Mouse (Mus musculus) urinary bladder, postnatal 14 days (tissue): ENCODE data around the gene Zfp747.
"Not testable (repeated sequence)": the region's sequence is repeated elsewhere in the genome, so short reads cannot be mapped to it uniquely, and the experiment has no call there.

Source experiments
- DNase-seq: peaks from one replicate; pipeline ENCODE4 v3.0.0; 2021; ENCODE audit warnings: low spot score

Zfp747 gene

DNA sequence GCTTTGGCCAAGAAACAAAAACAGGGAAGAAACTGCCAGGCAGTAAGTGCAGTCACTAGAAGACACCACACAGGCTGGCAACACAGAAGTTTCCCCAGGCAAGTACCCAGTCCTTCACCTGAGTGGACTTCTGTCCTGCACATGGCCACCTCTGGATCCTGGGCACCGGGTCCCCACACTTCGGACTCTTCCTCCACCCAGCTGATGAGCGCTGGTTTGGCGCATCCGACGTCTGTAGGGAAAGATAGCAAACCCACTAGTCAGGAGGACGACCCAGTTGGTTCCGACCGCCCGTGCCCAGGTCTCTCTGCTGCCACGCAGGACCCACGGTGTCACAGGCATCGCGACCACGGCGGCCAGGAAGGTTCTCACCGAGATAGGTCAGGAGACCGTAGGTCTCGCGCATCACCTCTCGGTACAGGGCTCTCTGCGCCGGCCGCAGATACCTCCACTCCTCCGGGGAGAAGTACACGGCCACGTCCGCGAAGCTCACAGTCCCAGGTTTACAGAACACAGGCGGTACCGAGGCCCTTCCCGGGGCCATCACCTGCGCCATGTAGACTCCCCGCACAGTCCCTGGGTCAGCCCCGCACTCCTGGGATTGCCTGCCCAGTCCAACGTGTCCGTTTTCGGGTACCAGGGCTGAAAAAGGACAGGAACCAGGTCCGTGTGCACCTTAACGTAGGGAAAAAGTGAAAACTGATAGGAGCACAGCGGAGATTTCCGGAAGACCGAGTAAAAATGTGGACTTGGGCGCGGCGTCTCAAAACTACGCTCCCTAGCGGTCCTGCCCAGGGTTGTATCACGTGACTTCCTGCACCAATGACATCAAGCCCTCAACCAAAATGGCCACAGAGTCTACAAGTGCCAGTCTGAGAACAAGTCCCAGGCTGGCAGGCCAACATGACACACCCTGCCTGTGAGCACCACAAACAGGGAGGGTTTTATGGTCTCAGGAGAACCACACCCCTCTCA lies at the start of gene Zfp747:
Gene Zfp747 (minus strand): TSS at position 780 of the 975 bp plus-strand sequence.
- peak; percentile 96 for DNase-seq

DNA sequence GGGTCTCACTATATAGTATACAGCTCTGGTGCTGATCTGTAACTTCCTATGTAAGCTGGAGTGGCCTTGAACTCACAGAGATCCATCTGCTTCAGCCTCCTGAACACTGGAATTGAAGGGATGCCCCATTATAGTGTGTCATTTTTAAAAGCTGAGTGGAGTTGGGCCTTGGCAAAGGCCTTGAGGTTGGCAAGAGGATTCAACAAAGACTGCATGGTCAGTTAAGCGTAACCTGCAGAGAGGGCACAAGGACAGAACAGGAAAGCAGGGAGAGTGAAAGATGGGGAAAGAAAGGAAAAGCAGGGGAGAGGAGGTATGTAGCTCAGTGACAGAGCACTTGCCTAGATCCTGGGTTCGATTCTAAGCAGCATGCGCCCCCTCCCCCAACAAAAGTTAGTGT lies 49.4 kb upstream of the Zfp747 start:
- DNase-seq = no peak

- no peak for DNase-seq
These were observed 46.4 kb upstream of the Zfp747 start for GRCm38 (mm10) chr7:127422247-127422646.

- DNase-seq = peak; percentile 97
These were observed 45.7 kb upstream of the Zfp747 start, which contains the start of gene Zfp688 for GRCm38 (mm10) chr7:127421388-127422191. Zfp688 (minus strand) TSS chr7:127422068.

DNA sequence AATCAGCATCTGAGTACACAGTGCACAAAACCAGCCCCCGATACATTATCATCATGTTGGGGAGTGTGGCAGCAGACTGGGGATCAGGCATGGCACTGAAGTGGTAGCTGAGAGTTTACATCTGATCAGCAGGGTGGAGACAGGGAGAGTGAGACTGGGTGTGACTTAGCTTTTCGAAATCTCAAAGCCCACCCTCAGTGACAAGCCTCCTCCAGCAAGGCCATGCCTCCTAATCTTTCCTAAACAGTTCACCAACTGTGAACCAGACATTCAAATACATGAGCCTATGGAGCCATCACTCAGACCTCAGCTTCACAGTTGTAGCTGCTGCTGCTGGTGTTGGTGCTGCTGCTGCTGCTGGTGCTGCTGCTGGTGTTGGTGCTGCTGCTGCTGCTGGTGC lies 35.6 kb upstream of the Zfp747 start:
- DNase-seq = no peak

GRCm38 (mm10) chr7:127406002-127406987 lies 30.4 kb upstream of the Zfp747 start, which contains the start of gene Zfp764:
Zfp764 (minus strand) TSS chr7:127406822.
- peak; percentile 90 for DNase-seq

DNA sequence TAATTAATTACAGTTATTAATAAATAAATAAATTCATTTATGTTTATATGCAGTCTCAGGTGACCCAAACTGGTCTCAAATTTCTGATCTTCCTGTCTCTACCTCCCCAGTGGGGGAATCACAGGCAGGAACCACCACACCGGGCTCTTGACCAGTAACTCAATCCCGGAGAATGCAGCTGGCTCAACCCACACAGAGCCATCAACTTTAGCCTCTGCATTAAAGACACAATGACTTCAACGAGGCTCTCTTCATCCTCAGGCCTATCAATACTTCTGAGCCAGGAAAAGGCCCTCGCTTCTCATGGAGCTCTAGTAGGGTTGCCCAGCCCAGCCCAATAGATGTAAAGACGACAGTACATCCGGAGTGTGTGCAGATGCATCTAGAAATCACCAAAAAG lies 28.3 kb upstream of the Zfp747 start:
- DNase-seq = not testable (repeated sequence)

DNA sequence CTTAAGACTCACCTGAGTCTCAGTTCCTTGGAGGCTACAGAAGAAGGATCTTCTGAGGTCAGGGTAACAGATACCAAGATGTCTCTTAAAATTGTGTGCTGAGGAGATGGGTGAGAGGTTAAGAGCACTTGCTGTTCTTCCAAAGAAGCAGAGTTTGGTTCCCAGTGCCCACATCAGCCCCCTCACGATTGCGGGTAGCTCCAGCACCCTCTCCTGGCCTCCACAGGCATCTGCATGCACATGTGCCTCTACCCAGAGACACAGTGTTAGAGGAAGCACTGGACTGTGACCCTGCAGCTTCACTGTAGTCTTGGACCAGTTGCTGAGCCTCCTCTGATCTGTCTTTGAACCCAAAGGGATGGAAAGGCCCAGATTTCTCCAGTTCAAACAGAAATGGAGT lies 27.1 kb upstream of the Zfp747 start:
- DNase-seq = no peak

DNA sequence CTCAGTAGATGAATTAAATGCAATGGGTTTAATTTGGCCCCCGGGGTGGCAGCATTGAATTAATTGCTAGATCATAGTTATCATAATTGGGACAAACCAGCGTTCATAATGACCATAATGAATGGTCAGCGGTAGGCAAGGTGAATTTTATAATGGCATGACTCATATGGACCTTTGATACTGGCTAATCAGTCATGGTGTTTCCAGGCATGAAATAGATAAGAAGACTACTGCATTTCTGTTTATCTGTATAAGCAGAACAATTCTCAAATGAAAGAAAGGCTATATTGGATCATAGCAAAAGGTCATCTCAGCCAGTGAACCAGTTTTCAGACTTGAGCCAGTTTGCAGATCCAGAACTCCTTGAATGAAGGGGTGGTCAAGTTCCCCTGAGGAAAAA lies 24.5 kb upstream of the Zfp747 start:
- no peak for DNase-seq

- DNase-seq = no peak
These were observed 18.1 kb upstream of the Zfp747 start for GRCm38 (mm10) chr7:127393944-127394333.

DNA sequence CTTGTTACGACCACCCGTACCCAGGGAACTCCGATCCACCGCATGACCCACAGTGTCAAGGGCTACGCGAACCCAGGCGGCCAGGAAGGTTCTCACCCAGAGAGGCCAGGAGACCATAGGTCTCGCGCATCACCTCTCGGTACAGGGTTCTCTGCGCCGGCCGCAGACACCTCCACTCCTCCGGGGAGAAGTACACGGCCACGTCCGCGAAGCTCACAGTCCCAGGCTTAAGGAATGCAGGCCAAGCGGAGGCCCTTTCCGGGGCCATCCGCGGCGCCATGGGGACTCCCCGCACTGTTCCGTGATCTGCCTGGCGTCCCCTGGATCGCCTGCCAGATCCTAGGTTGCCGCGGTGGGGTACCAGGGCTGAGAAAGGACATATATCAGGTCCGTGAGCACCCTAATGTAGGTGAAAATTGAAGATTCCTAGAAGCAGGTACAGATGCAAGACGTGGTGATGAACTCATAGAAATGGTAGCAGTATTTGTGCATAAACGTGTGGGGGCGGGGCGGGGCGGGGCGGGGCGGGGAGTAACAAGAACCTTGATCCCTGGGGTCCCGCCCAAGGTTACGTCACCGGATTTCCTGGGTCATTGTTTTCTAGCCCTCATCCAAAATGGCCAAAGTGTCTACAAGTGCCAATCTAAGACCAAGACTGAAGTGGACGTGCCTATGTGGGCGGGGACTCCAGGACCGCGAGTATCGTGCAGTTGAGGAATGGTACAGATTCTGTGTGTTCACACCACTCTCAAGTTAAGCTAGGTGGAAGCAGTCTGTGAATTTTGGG lies 17.5 kb upstream of the Zfp747 start, which contains the start of gene E430018J23Rik:
Gene E430018J23Rik (minus strand): TSS at position 473 of the 787 bp plus-strand sequence.
- DNase-seq = peak; percentile 98

GRCm38 (mm10) chr7:127392251-127392824 lies 16.5 kb upstream of the Zfp747 start:
- DNase-seq = no peak

DNA sequence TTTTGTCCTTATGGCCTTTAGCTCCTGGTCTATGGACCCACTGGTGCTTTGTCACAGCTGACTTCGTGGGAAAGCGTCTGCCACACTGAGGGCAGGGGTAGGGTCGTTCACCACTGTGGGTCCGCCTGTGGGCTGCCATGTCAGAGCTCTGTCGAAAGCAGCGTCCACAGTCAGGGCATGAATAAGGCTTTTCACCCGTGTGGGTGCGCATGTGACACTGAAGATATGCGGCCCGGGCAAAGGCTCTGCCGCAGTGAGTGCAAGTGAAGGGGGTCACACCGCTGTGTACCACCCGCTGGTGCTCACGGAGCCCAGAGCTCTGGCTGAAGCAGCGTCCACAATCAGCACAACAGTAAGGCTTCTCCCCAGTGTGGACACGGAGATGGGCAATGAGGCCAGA lies 15.7 kb upstream of the Zfp747 start:
- DNase-seq = no peak

DNA sequence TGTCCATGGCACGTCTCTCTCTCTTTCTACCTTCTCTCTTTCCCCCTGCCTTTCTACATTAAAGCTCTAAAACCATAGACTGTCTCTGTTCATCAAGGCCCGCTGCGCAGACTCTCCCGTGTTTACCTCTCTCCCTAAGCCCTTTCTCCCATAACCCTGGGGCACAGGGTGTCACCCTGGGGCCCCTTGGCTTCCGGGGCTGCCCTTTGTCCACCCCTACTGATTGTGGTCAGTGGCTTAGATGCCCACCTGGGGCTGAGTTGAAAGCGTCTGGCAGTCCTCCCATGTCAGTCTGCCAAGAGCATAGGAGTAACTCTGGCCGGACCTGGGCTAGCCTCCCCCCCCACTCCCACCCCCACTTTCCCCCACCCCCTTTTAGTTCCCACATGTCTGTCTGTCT lies 14.5 kb upstream of the Zfp747 start:
- no peak for DNase-seq

GRCm38 (mm10) chr7:127388201-127388600 lies 12.4 kb upstream of the Zfp747 start:
- DNase-seq = not testable (repeated sequence)

- peak; percentile 93 for DNase-seq
These were observed 11.0 kb upstream of the Zfp747 start, which contains the start of gene 9130019O22Rik for GRCm38 (mm10) chr7:127386641-127387392. 9130019O22Rik (minus strand) TSS chr7:127387166.

GRCm38 (mm10) chr7:127385560-127385959 lies 9.7 kb upstream of the Zfp747 start:
- not testable (repeated sequence) for DNase-seq

DNA sequence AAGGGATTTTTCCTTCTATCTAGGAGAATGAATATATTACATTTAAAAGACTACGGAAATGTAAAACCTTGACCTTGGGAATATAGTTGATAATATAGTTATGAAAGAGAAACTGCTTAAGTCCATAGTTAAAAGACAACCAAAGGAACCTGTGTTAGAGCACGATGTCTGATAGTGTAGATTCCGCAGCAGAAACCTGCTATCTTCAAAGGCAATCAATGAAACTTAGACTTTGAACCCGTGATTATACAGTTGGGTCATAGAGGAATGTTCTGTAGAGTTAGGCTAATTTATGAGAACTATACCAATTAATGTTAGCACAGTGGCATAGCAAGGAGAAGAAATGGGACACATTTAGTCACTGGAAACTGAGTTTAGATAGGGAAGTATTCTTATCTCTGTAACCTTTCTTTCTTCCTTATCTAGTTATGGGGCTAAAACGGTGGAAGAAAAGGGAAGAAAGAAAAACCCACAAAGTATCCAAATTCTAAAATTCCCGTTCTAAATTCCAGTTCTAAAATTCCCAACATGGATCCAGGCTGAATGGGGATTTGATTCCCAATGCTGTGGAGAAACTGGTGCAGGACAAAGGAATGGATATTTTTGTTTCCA lies 2.6 kb upstream of the Zfp747 start:
- DNase-seq = no peak

DNA sequence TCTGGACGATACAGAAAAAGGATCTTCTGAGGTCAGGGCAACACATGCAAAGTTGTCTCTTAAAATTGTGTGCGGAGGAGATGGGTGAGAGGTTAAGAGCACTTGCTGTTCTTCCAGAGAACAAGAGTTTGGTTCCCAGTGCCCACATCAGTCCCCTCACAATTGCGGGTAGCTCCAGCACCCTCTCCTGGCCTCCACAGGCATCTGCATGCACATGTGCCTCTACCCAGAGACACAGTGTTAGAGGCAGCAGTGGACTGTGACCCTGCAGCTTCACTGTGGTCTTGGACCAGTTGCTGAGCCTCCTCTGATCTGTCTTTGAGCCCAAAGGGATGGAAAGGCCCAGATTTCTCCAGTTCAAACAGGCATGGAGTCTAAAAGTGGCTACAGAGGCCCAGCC lies 4.0 kb downstream of the Zfp747 start:
- DNase-seq = not testable (repeated sequence)
